Mouse (Mus musculus): ENCODE results near the gene Gns. TPM values are rescaled to one million over a fixed set of nuclear protein-coding genes. Genes with fewer than 3 reads are reported as not detected.

Gene Gns
- polyA plus RNA-seq, 1 experiment from 2014 or later: 36.9 TPM

DNA sequence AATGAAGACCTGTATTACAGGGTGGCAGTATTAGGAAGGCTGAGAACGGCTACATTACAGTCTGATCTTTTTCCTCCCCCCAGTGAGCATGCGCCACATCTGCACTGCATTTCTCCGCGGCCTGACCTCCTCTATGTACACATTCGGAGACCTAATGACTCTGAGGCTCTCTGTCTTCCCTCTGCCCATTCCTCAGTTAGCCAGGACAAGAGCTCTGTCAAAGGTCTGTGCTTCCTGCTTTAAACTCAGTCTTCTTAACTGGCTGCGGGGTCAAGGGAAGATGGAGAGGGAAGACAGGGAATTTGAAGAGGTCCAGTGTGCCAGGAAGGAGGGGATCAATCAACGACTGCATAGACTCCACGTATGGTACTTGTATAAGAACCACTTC, 71.4 kb downstream of the Gns start:
- peaks cover 13% of the 10 kb centered on the region for H3K4me1 ChIP-seq (replicated peaks)
- 69% methylated on average over 8 of the region's 8 CpGs for WGBS
- no peaks in the 10 kb centered on the region for H3K36me3 ChIP-seq
- no peak overlapping the region for H3K27ac ChIP-seq
- H3K4me2 ChIP-seq (replicated peaks): no peak overlapping the region
- no peak for ATAC-seq
- no peak overlapping the region for H3K9ac ChIP-seq (replicated peaks)
- no peaks in the 10 kb centered on the region for H3K9me3 ChIP-seq
- no peak overlapping the region for H3K4me3 ChIP-seq (replicated peaks)
- 0 out of 2 replicates have a peak, but pooled peaks cover 3% of the 10 kb centered on the region for H3K27me3 ChIP-seq

DNA sequence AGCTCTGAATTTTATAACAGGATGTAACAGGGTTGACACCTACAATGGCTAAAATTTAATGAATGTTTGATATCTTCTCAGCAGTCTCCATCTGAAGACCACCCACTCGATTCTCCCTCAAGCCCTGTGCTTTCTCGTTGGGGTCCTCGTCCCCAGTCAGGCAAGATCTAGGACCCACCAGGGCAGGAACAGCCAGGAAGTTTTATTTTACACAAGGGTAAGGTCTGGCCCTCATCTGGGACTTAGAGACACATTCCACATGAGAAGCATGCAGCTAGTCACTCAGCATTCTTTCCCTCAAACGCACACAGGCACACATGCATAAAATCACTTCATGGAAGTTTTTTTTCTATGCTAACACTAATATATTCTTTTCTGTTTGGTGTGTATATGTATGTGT, 71.8 kb downstream of the Gns start:
- H3K27ac ChIP-seq: no peak overlapping the region

DNA sequence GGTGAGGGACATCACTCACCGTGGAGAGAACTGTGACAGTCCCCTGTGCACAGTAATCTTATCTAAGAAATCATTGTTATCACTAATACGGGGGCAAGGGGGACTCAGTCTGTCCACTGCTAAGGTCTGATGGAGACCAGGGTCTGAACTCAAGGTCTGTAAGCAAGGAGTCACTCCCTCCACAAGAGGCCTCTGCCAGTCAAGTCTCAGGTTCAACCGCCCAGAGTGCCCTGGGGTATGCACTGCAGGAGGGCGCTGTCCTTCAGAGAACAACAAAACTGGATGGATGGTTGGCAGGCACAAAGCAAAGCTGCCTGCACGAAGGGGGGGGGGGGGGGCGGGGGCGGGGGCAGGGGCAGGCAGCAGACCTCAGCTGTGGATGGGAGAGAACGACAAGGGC, 73.2 kb downstream of the Gns start:
- no peak for ATAC-seq
- Histone ChIP-seq H3K9me3 (no peaks in the 10 kb centered on the region), H3K27ac (no peak overlapping the region), H3K4me1 (replicated peaks) (peaks cover 3% of the 10 kb centered on the region), H3K4me2 (replicated peaks) (no peak overlapping the region), H3K36me3 (no peaks in the 10 kb centered on the region), H3K4me3 (replicated peaks) (no peak overlapping the region), H3K9ac (replicated peaks) (no peak overlapping the region), H3K27me3 (0 out of 2 replicates have a peak, but pooled peaks cover 3% of the 10 kb centered on the region)
- WGBS: 59% methylated on average over 8 of the region's 8 CpGs

More for the DNA sequence above, 71.8 kb downstream of the Gns start:
- H3K36me3 ChIP-seq: no peaks in the 10 kb centered on the region
- H3K4me1 ChIP-seq (replicated peaks): peaks cover 13% of the 10 kb centered on the region
- H3K4me3 ChIP-seq (replicated peaks): no peak overlapping the region
- H3K4me2 ChIP-seq (replicated peaks): no peak overlapping the region
- WGBS: 82% methylated on average over 4 of the region's 4 CpGs
- 0 out of 2 replicates have a peak, but pooled peaks cover 3% of the 10 kb centered on the region for H3K27me3 ChIP-seq
- no peaks in the 10 kb centered on the region for H3K9me3 ChIP-seq
- no peak overlapping the region for H3K9ac ChIP-seq (replicated peaks)
- no peak for ATAC-seq

DNA sequence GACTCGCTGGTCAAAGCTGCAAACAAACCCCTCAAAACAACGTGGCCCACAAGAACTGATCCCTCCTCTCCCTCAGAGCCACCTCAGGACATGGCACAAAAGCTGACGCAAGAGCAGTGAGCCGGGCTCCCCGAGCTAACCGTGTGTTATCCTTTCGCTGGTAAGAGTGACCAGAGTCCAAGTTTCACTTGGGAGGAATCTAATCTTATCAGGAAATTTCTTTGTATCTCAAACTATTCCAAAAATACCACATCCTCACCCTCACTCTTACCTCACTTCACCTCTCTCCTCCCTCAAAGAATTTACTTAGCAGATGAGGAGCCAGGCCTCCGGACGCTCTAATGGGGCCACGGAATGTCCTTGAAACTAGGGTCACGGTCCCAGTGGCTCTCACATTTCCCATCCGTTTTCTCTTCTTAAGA, 74.4 kb downstream of the Gns start:
- 0 out of 2 replicates have a peak, but pooled peaks cover 3% of the 10 kb centered on the region for H3K27me3 ChIP-seq
- no peaks in the 10 kb centered on the region for H3K36me3 ChIP-seq
- no peak overlapping the region for H3K4me3 ChIP-seq (replicated peaks)
- no peak for ATAC-seq
- no peak overlapping the region for H3K4me2 ChIP-seq (replicated peaks)
- no peaks in the 10 kb centered on the region for H3K4me1 ChIP-seq (replicated peaks)
- WGBS: 93% methylated on average over 12 of the region's 12 CpGs
- H3K9me3 ChIP-seq: no peaks in the 10 kb centered on the region
- H3K27ac ChIP-seq: no peak overlapping the region
- no peak overlapping the region for H3K9ac ChIP-seq (replicated peaks)

DNA sequence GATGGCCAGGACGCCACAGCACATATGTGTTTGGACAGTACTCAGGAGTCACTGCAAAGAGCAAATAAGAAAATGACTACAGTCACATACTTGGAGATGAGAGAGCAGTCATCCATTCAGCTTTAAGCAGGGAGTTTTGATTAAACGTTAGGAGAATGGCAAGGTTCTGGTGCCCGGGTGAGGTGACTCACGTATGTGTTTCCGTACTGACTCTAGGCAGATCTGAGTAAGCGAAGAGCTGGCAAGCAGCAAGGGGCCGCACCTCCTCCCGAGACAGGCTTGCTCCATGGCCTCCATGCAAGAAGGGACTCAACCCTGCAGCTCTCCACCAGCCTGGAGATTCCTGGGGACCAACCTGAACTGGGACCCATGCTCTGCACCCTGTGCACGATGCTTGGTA, 78.9 kb downstream of the Gns start:
- Histone ChIP-seq H3K27ac (no peak overlapping the region), H3K4me2 (replicated peaks) (no peak overlapping the region), H3K4me3 (replicated peaks) (no peak overlapping the region), H3K9ac (replicated peaks) (no peak overlapping the region), H3K36me3 (no peaks in the 10 kb centered on the region), H3K4me1 (replicated peaks) (peaks cover 12% of the 10 kb centered on the region), H3K9me3 (no peaks in the 10 kb centered on the region), H3K27me3 (no peaks in the 10 kb centered on the region)
- WGBS: 92% methylated on average over 9 of the region's 9 CpGs
- ATAC-seq: no peak

DNA sequence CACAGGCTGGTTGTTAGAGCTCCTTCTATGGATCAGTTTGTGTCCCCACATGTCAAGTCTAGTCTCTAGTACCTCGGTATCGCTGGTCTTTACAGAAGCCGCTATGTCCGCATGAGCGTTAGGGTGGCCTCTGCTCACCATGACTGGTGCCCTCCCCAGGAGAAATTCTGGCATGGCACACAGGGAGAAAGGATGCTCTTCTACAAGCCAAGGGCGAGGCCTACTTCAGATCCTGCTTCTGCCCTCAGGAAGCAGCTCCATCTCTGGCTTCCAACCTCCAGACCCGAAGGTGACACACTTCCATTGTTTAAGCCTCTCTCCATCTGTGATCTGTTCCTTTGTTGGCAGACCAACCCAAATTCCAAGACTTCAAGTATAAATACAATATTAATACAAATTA, 79.3 kb downstream of the Gns start:
- ATAC-seq: no peak
- Histone ChIP-seq H3K27ac (no peak overlapping the region), H3K27me3 (no peaks in the 10 kb centered on the region), H3K4me2 (replicated peaks) (no peak overlapping the region), H3K4me1 (replicated peaks) (peaks cover 12% of the 10 kb centered on the region), H3K4me3 (replicated peaks) (no peak overlapping the region), H3K9me3 (no peaks in the 10 kb centered on the region), H3K36me3 (no peaks in the 10 kb centered on the region), H3K9ac (replicated peaks) (no peak overlapping the region)
- WGBS: 91% methylated on average over 7 of the region's 7 CpGs

DNA sequence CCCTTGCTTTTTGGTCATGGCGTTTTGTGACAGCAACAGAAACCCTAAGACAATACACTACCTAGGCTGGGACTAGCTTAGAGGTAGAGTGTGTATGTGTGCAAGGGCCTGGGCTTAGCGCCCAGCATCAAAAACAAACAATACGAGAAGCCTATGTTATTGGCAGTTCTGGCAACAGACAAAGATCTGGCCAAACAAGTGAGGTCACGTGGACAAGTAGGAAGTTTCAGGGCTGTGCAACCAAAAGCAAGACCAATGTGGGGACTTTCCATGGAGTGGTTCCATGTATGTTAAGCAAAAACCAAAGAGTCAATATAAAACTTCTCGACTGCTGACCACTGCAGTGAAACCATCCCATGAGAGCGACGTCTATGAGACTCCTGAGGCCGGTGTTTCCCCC, 80.9 kb downstream of the Gns start:
- Histone ChIP-seq H3K27ac (no peak overlapping the region), H3K4me2 (replicated peaks) (no peak overlapping the region), H3K27me3 (no peaks in the 10 kb centered on the region), H3K4me1 (replicated peaks) (peaks cover 12% of the 10 kb centered on the region), H3K9ac (replicated peaks) (no peak overlapping the region), H3K36me3 (no peaks in the 10 kb centered on the region), H3K4me3 (replicated peaks) (no peak overlapping the region), H3K9me3 (no peaks in the 10 kb centered on the region)
- no peak for ATAC-seq
- 91% methylated on average over 8 of the region's 8 CpGs for WGBS

Other genes starting within 250 kb of the Gns start
- 9.2 TPM in 2 replicates for gene Tbc1d30, start 13.8 kb upstream of the Gns start, polyA plus RNA-seq (2015; fragmentation: Nextera tagmentation; extraction: Ambion mirVana)
- 3.7 and 4.6 TPM in 2 replicates for gene Rassf3, start 111.3 kb downstream of the Gns start, polyA plus RNA-seq (2015; fragmentation: Nextera tagmentation; extraction: Ambion mirVana)
- 33.4 and 34.6 TPM in 2 replicates for gene Tbk1, start 221.7 kb downstream of the Gns start, polyA plus RNA-seq (2015; fragmentation: Nextera tagmentation; extraction: Ambion mirVana)

All from midbrain, embryonic 13.5 days (tissue).